Mouse (Mus musculus) stomach, postnatal 0 days (tissue): ENCODE measurements around the gene Ints6l.

Experiments used
- CTCF ChIP-seq: IDR thresholded peaks from 2 replicates; pipeline ENCODE4 v1.5.1; 2016; ENCODE audit warnings: antibody characterized with exemption, low read depth, mild to moderate bottlenecking, moderate library complexity
- EP300 ChIP-seq: optimal IDR thresholded peaks from 2 replicates; pipeline ENCODE3; 2016; ENCODE audit warnings: antibody characterized with exemption

DNA sequence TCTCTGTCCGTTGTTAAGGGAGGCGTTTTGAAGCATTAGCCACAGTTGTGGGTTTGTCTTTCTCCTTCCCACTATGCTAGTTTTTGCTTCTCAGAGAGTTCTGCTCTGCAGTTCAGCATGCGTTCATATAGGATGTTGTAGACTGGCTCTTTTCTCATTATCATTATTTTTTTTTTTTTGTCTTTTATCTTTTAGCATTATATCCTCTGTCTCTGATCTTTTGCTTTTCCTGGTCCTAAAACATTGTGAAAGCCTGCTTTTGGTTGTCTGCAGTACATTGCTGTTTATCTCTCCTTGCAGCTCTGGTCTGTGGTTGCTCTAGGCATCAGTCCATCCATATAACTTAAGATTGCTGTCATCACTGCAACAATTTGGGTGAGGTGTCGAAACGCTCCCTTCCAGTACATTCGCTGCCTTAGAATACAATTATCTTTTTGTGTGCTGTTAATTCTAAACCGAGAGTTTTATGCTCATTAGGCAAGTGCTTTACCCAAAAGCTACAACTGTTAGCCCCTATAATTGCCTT is 18.8 kb upstream of the Ints6l start:
- TF ChIP-seq EP300 (no peak), CTCF (no peak)
